Mouse (Mus musculus) G1E (cell line): ENCODE results near the gene Olfr459. TPM values are rescaled to one million over a fixed set of nuclear protein-coding genes. Genes with fewer than 3 reads are reported as not detected.

Experiments used
- ATAC-seq: 2 replicates; pipeline ENCODE4 v1.8.0; 2016; ENCODE audit warnings: mild to moderate bottlenecking; ENCODE audit not compliant: insufficient number of reproducible peaks, poor library complexity, low FRiP score, severe bottlenecking; ENCODE audit errors: extremely low read depth
- DNase-seq: peaks from one replicate; pipeline ENCODE4 v3.0.0; 2012; ENCODE audit warnings: low spot score
- H3K27me3 ChIP-seq: 2 replicates; pipeline ENCODE4 v1.6.1; 2012; ENCODE audit warnings: mild to moderate bottlenecking, low read length, inconsistent platforms; ENCODE audit not compliant: insufficient read depth
- H3K36me3 ChIP-seq: replicated peaks from 2 replicates; pipeline ENCODE3; 2012; ENCODE audit warnings: mild to moderate bottlenecking, inconsistent platforms
- H3K4me1 ChIP-seq: 2 replicates; pipeline ENCODE4 v1.6.1; 2012; ENCODE audit warnings: low read depth, low read length, inconsistent platforms, mixed read lengths; ENCODE audit not compliant: insufficient read depth
- H3K4me3 ChIP-seq: 2 replicates; pipeline ENCODE4 v1.5.1; 2012; ENCODE audit warnings: low read depth, mild to moderate bottlenecking, inconsistent platforms, low read length, moderate library complexity, mixed read lengths
- H3K9me3 ChIP-seq: replicated peaks from 2 replicates; pipeline ENCODE4 v1.6.1; 2012; ENCODE audit warnings: inconsistent platforms
- CTCF ChIP-seq: IDR thresholded peaks from 2 replicates; pipeline ENCODE4 v1.5.1; 2012; ENCODE audit warnings: low read depth, low read length, inconsistent platforms, mixed read lengths
- GATA1 ChIP-seq: IDR thresholded peaks from 2 replicates; pipeline ENCODE4 v1.6.1; 2012; ENCODE audit warnings: borderline replicate concordance, low read length, inconsistent platforms, mixed read lengths
- GATA2 ChIP-seq: IDR thresholded peaks from 2 replicates; pipeline ENCODE4 v1.6.1; 2012; ENCODE audit warnings: low read depth, low read length, inconsistent platforms, borderline replicate concordance
- POLR2AphosphoS5 ChIP-seq: IDR thresholded peaks from 2 replicates; pipeline ENCODE4 v1.6.1; 2012; ENCODE audit warnings: low read depth, low read length, inconsistent platforms; ENCODE audit not compliant: insufficient replicate concordance
- TAL1 ChIP-seq: conservative IDR thresholded peaks from 2 replicates; pipeline ENCODE4 v1.6.1; 2012; ENCODE audit warnings: low read depth, low read length, inconsistent platforms, mixed read lengths
- polyA plus RNA-seq: library from polyadenylated mRNA; stranded (reverse); fragments of >175 nt; gene quantifications from 2 replicates; pipeline ENCODE4 v1.2.3, GENCODE M21; 2012
- total RNA-seq, 2 experiments: library from RNA; stranded (forward) in 1 of 2; stranded (reverse) in 1 of 2; fragments of 200-1000 nt in 1 of 2; fragments of >200 nt in 1 of 2; fragmentation: Nextera tagmentation in 1 of 2; gene quantifications; 2 replicates each; pipeline ENCODE4 v1.2.3; 2014 to 2017

Gene Olfr459
- total and polyA plus RNA-seq, 3 experiments: 0.05 TPM; not detected in 2

- Histone ChIP-seq H3K27me3 (no peaks in the 10 kb centered on the region), H3K4me1 (no peaks in the 10 kb centered on the region), H3K4me3 (no peak overlapping the region), H3K9me3 (no peaks in the 10 kb centered on the region), H3K36me3 (no peaks in the 10 kb centered on the region)
- ATAC-seq: no peak
- DNase-seq: no peak
- TF ChIP-seq TAL1: no peak
- no peak for TF ChIP-seq GATA2
- no peak for TF ChIP-seq POLR2AphosphoS5
- no peak for TF ChIP-seq GATA1
- no peak for TF ChIP-seq CTCF
Observed at GRCm38 (mm10) chr6:41741101-41741500, 33.9 kb downstream of the Olfr459 start.

DNA sequence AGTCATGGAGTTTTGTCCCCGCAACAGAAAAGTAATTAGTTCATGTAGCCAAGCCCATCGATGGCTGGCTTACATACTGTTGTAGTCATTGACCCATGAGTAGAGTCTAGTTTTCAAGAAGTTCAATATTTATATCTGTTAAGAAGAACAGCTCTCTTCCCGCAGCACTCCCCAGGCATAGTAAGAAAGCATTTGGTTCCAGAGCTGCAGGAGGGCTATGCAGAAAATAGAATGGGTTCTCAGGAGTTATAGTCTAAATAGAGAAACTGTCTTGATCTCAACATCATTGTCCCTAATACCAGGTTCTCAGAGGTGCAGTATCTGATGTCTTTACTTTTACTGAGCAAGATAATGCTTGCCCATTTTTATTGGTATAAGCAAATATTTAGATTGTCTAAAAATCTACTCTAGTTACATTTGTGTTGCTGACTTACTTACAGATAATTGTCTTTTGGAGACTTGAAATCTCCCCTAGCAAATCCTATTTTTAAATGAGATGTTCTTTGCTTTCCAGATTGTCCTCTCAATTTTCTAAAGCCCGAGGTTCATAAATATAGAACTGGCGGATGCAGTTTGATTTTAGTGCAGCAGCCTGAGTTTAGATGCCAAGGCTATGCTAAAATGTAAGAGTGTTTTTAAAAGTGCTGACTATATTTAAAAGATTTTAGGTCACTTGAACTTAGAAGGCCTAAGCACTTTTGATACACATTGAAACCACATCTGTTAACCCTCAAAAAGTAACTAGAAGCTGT lies 40.1 kb downstream of the Olfr459 start:
- DNase-seq (no peak), ATAC-seq (no peak)
- TF ChIP-seq CTCF: no peak
- no peak for TF ChIP-seq POLR2AphosphoS5
- TF ChIP-seq TAL1: no peak
- no peak for TF ChIP-seq GATA2
- TF ChIP-seq GATA1: no peak
- Histone ChIP-seq H3K4me3 (no peak overlapping the region), H3K36me3 (no peaks in the 10 kb centered on the region), H3K9me3 (no peaks in the 10 kb centered on the region), H3K4me1 (no peaks in the 10 kb centered on the region), H3K27me3 (no peaks in the 10 kb centered on the region)

DNA sequence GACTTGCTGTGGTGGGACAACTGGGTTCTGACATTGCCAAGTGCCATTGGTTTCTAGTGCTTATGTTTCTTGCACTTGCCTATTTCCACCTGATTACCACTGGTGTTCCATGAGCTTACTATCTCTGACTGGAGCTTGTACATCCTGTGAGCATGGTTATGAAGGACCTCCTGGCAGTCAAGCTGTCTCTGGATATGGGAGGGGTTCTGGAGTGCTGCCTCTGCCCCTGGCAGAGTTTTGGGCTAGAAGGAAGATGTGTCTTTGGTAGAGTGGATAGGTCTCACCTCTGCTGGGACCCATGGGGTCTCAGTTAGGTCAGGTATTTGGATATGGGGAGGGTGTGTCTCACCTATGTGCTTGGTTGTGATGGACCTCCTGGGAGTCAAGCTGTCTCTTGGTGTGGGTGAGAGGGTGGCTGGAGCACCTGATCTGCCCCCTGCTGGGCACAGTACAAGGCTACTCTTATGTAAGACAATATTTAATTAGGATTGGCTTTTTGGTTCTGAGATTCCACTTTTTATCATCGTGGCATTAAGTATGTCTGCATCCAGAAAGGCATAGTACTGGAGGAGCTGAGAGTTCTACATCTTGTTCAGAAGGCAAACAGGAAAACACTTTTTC lies 46.9 kb downstream of the Olfr459 start:
- ATAC-seq: no peak
- no peak overlapping the region for H3K4me3 ChIP-seq

DNA sequence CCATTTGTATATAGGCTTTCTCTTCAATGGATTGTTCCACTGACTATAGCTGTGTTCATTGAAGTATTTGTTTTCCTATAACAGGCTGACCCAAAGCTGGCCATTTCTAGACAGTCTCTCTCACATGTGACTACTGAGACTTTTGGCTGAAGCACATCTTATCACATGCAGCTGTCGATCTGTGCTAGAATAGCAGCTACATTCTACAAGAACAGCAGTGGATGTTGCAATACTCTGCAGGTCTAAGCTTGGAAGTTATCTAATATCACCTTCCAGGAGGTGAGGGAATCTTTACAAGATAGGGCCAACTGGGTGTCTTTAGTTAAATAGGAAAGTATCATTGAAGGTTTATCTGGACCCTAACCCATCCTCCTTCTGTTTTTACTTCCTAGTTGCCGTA lies 53.5 kb downstream of the Olfr459 start:
- Histone ChIP-seq H3K9me3 (no peaks in the 10 kb centered on the region), H3K4me1 (peaks cover 16% of the 10 kb centered on the region), H3K36me3 (no peaks in the 10 kb centered on the region), H3K27me3 (no peaks in the 10 kb centered on the region), H3K4me3 (no peak overlapping the region)
- TF ChIP-seq GATA2 (no peak), POLR2AphosphoS5 (no peak), GATA1 (no peak), CTCF (no peak), TAL1 (no peak)
- ATAC-seq (peak; percentile 40), DNase-seq (no peak)

More for the DNA sequence above, 46.9 kb downstream of the Olfr459 start:
- TF ChIP-seq CTCF (0 out of 2 replicates have a peak, but pooled peaks have one; percentile 5), GATA2 (no peak), POLR2AphosphoS5 (no peak), TAL1 (no peak)
- Histone ChIP-seq H3K36me3 (no peaks in the 10 kb centered on the region), H3K27me3 (no peaks in the 10 kb centered on the region), H3K9me3 (no peaks in the 10 kb centered on the region), H3K4me1 (no peaks in the 10 kb centered on the region)
- DNase-seq: no peak

Other genes starting within 250 kb of the Olfr459 start
- not detected in 2 replicates for gene Ephb6, start 169.7 kb downstream of the Olfr459 start, total RNA-seq (2014; fragmentation: Nextera tagmentation)
- gene Ephb6, start 169.7 kb downstream of the Olfr459 start, total RNA-seq (2017): 1.2 and 1.7 TPM in 2 replicates
- 0.12 and 0.46 TPM in 2 replicates for gene Ephb6, start 169.7 kb downstream of the Olfr459 start, polyA plus RNA-seq
- gene Trpv6, start 138.8 kb downstream of the Olfr459 start, total RNA-seq (2014; fragmentation: Nextera tagmentation): not detected in 2 replicates
- gene Trpv6, start 138.8 kb downstream of the Olfr459 start, total RNA-seq (2017): 0.05 and 0.12 TPM in 2 replicates
- not detected in 2 replicates for gene Trpv6, start 138.8 kb downstream of the Olfr459 start, polyA plus RNA-seq
- gene Trpv5, start 94.4 kb downstream of the Olfr459 start, total RNA-seq (2014; fragmentation: Nextera tagmentation): not detected in 2 replicates
- 0.16 TPM in 1 of 2 replicates, not detected in the other for gene Trpv5, start 94.4 kb downstream of the Olfr459 start, total RNA-seq (2017)
- gene Trpv5, start 94.4 kb downstream of the Olfr459 start, polyA plus RNA-seq: not detected in 2 replicates
- not detected in 2 replicates for gene Llcfc1, start 90.7 kb downstream of the Olfr459 start, total RNA-seq (2014; fragmentation: Nextera tagmentation)
- gene Llcfc1, start 90.7 kb downstream of the Olfr459 start, total RNA-seq (2017): not detected in 2 replicates
- not detected in 2 replicates for gene Llcfc1, start 90.7 kb downstream of the Olfr459 start, polyA plus RNA-seq
- 26.4 and 152 TPM in 2 replicates for gene Kel, start 70.8 kb downstream of the Olfr459 start, total RNA-seq (2014; fragmentation: Nextera tagmentation)
- 14.7 and 16.5 TPM in 2 replicates for gene Kel, start 70.8 kb downstream of the Olfr459 start, total RNA-seq (2017)
- 1.1 and 1.6 TPM in 2 replicates for gene Kel, start 70.8 kb downstream of the Olfr459 start, polyA plus RNA-seq
- gene Pip, start 72.4 kb upstream of the Olfr459 start, total RNA-seq (2014; fragmentation: Nextera tagmentation): not detected in 2 replicates
- 0.11 TPM in 1 of 2 replicates, not detected in the other for gene Pip, start 72.4 kb upstream of the Olfr459 start, total RNA-seq (2017)
- not detected in 2 replicates for gene Pip, start 72.4 kb upstream of the Olfr459 start, polyA plus RNA-seq
- not detected in 2 replicates for gene Sval2, start 77.8 kb upstream of the Olfr459 start, total RNA-seq (2014; fragmentation: Nextera tagmentation)
- not detected in 2 replicates for gene Sval2, start 77.8 kb upstream of the Olfr459 start, total RNA-seq (2017)
- gene Sval2, start 77.8 kb upstream of the Olfr459 start, polyA plus RNA-seq: not detected in 2 replicates
- not detected in 2 replicates for gene Sval1, start 176.5 kb upstream of the Olfr459 start, total RNA-seq (2014; fragmentation: Nextera tagmentation)
- gene Sval1, start 176.5 kb upstream of the Olfr459 start, total RNA-seq (2017): not detected in 2 replicates
- gene Sval1, start 176.5 kb upstream of the Olfr459 start, polyA plus RNA-seq: not detected in 2 replicates
- gene Sval3, start 193.0 kb upstream of the Olfr459 start, total RNA-seq (2014; fragmentation: Nextera tagmentation): not detected in 2 replicates
- not detected in 2 replicates for gene Sval3, start 193.0 kb upstream of the Olfr459 start, total RNA-seq (2017)
- not detected in 2 replicates for gene Sval3, start 193.0 kb upstream of the Olfr459 start, polyA plus RNA-seq